Mouse (Mus musculus) MEL (cell line): Measurements from ENCODE around the gene Numbl.

Experiments used
- CHD2 ChIP-seq: IDR thresholded peaks from 2 replicates; pipeline ENCODE4 v1.6.1; 2011; ENCODE audit warnings: low read length, improper control_type of control experiment
- CTCF ChIP-seq, 3 experiments: IDR thresholded peaks in 2 of 3; conservative IDR thresholded peaks in 1 of 3; 2 replicates each; pipeline ENCODE4 v1.5.1; 2011 to 2012; ENCODE audit warnings: low read length in 3 of 3, low read depth in 2 of 3, mild to moderate bottlenecking in 2 of 3, improper control_type of control experiment in 1 of 3, inconsistent platforms in 1 of 3, mixed read lengths in 1 of 3, moderate library complexity in 1 of 3; ENCODE audit not compliant: control insufficient read depth in 1 of 3, insufficient read depth in 1 of 3, poor library complexity in 1 of 3, severe bottlenecking in 1 of 3
- ELF1 ChIP-seq: IDR thresholded peaks from 2 replicates; pipeline ENCODE4 v1.6.1; 2014; ENCODE audit warnings: low read depth, mild to moderate bottlenecking, inconsistent platforms, low read length, improper control_type of control experiment, moderate library complexity
- EP300 ChIP-seq, 2 experiments: IDR thresholded peaks; 2 replicates each; pipeline ENCODE4 v1.6.1; 2011; ENCODE audit warnings: improper control_type of control experiment in 2 of 2, low read length in 2 of 2, low read depth in 1 of 2, mild to moderate bottlenecking in 1 of 2
- HCFC1 ChIP-seq: IDR thresholded peaks from 2 replicates; pipeline ENCODE4 v1.6.1; 2012; ENCODE audit warnings: low read depth, mild to moderate bottlenecking, inconsistent platforms, low read length, improper control_type of control experiment, moderate library complexity
- KAT2A ChIP-seq: conservative IDR thresholded peaks from 2 replicates; pipeline ENCODE4 v1.6.1; 2012; ENCODE audit warnings: low read depth, low read length, improper control_type of control experiment, inconsistent platforms
- MYB ChIP-seq: IDR thresholded peaks from 2 replicates; pipeline ENCODE4 v1.6.1; 2011; ENCODE audit warnings: mild to moderate bottlenecking, low read depth, low read length, improper control_type of control experiment
- POLR2A ChIP-seq, 2 experiments: IDR thresholded peaks; 2 replicates each; pipeline ENCODE4 v1.6.1; 2011 to 2012; ENCODE audit warnings: low read length in 2 of 2, mild to moderate bottlenecking in 2 of 2, control low read depth in 1 of 2, improper control_type of control experiment in 1 of 2, low read depth in 1 of 2, moderate library complexity in 1 of 2; ENCODE audit not compliant: control insufficient read depth in 1 of 2, insufficient read depth in 1 of 2, poor library complexity in 1 of 2
- POLR2AphosphoS2 ChIP-seq: IDR thresholded peaks from 2 replicates; pipeline ENCODE4 v1.6.1; 2011; ENCODE audit warnings: low read length, improper control_type of control experiment
- TAL1 ChIP-seq: IDR thresholded peaks from 2 replicates; pipeline ENCODE4 v1.6.1; 2012; ENCODE audit warnings: mild to moderate bottlenecking, inconsistent platforms, low read length, moderate library complexity, mixed read lengths
- TBP ChIP-seq: IDR thresholded peaks from 2 replicates; pipeline ENCODE4 v1.8.0; 2011; ENCODE audit warnings: low read depth, low read length, improper control_type of control experiment
- TCF12 ChIP-seq: IDR thresholded peaks from 2 replicates; pipeline ENCODE4 v1.6.1; 2014; ENCODE audit warnings: low read depth, mild to moderate bottlenecking, inconsistent platforms, low read length, improper control_type of control experiment, moderate library complexity
- USF1 ChIP-seq: IDR thresholded peaks from 2 replicates; pipeline ENCODE4 v1.6.1; 2014; ENCODE audit warnings: low read depth, mild to moderate bottlenecking, inconsistent platforms, low read length, improper control_type of control experiment, moderate library complexity
- ZNF384 ChIP-seq: IDR thresholded peaks from 2 replicates; pipeline ENCODE4 v1.6.1; 2012; ENCODE audit warnings: low read depth, mild to moderate bottlenecking, inconsistent platforms, low read length, improper control_type of control experiment

DNA sequence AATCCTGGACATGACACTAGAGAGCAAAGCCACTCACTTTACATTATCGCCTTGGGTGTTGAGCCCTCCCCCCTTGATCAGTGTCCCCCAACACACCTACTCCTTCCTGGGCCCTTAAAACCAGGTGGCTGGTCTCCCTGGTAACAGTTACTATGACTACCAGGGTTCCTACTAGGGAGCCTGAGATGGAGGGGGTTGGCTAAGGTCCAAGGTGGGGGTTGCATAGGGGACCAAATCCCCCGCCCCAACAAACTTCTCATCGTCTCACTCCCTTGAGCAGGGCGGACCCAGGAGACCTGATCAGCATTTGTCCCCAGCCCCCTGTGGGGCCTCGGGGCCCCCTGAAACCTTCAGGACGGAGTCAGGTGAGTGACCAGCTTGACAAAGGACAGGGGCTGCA is 3.7 kb downstream of the Numbl start:
- TF ChIP-seq POLR2A (IDR thresholded peaks at IDR 0.05; ENCODE audit: control insufficient read depth in 1 of 2, insufficient read depth in 1 of 2, low read depth in 1 of 2, low read length in 2 of 2, poor library complexity in 1 of 2) (no peak), CTCF (IDR thresholded peaks at IDR 0.05 in 2 of 3, conservative IDR thresholded peaks at IDR 0.05 in 1 of 3; ENCODE audit: control insufficient read depth in 1 of 3, insufficient read depth in 1 of 3, low read depth in 2 of 3, low read length in 3 of 3, poor library complexity in 1 of 3, severe bottlenecking in 1 of 3) (no peak), TCF12 (no peak), TAL1 (no peak), EP300 (IDR thresholded peaks at IDR 0.05; ENCODE audit: low read depth in 1 of 2, low read length in 2 of 2) (no peak), TBP (no peak), CHD2 (no peak), USF1 (no peak), POLR2AphosphoS2 (no peak), MYB (no peak), ZNF384 (no peak), ELF1 (no peak), HCFC1 (no peak), KAT2A (no peak)
